Mouse (Mus musculus) cerebellum, postnatal 36 days (tissue): ENCODE results near the gene Slc26a11.
"Not testable (repeated sequence)": the region's sequence is repeated elsewhere in the genome, so short reads cannot be mapped to it uniquely, and the experiment has no call there.

Experiments used
- DNase-seq, 2 experiments: peaks; one replicate each; pipeline ENCODE4 v3.0.0; 2021 to 2022; ENCODE audit warnings: mixed read lengths in 2 of 2

The Slc26a11 gene

GRCm38 (mm10) chr11:119362769-119363533 is 7.6 kb downstream of the Slc26a11 start:
- no peak for DNase-seq

DNA sequence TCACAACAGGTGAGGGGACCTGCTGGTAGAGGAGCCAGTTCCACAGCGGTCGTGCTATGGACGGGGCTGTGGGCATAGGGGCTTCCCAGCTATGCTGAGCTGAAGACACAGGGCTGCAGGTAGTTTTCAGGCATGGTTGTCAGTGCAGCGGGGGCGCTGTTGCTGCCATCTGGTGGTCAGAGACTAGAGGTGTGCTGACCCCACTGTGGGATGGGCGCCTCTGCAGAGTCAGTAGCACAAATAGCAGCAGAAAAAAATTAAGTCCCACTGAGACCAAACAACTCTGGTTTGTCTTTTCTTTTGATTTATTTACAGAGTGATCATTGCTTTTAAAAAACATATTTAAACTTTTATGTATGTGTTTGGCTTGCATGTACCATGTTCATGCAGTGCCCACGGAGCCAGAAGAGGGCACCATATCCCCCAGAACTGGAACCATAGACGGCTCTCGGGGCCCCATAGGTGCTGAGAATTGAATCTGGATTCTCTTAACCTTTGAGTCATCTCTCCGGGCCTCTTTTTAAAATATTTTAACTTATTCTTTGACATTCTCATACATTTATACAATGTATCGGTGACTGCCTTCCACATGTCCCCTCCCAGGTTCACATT is 8.3 kb downstream of the Slc26a11 start:
- DNase-seq = peak; percentile 76 to 77

DNA sequence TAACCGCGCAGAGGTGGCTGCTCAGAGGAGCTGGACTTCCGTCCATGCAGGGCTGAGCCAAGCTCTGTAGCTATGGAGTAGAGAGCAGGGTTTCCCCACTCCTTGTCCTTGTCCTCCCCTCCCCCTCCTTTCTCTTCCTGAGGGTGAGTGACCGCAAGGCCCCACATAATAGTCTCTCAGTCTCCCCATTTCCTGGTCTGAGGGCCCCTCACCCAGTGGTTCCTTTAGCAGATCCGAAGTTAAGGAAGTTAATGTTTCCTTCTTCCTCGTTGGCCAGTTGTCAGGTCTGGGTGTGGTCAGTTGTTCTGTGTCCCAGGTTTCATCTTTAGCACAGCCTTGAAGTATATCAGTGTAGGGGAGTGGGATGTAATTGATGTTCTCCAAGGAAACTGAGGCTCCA is 20.1 kb downstream of the Slc26a11 start:
- no peak for DNase-seq

DNA sequence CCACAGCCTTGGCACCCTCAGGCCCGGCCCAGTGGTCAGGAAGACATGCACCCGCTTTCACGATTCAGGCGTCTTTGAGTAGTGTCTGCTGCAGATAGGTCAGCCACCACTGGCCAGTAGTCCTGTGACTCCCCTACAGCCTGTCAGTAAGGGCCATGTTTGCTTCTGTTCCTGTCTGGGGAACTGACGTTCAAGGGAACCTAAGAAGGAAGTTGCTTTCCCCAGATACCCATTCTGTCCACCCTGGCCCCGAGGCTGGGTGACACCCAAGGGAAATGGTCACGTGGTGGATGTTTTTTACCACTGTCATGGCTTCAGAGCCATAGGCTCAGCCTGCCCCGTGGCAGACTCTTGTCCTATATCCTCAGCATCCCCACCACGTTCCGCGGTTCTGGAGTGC is 22.0 kb downstream of the Slc26a11 start:
- no peak for DNase-seq

DNA sequence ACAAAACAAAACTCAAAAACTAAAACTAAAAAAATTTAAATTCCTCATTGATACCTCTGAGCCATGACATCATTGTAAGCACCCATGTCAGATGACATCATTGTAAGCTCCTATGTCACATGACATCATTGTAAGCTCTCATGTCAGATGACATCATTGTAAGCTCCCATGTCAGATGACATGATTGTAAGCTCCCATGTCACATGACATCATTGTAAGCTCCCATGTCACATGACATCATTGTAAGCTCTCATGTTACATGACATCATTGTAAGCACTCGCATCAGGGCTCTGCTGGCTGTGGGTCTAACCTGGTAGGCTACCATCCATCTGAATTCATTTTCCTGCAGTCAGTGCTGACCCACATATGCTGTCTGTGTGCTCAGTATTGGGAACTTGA is 23.2 kb downstream of the Slc26a11 start:
- DNase-seq = no peak

GRCm38 (mm10) chr11:119381631-119382337 is 26.4 kb downstream of the Slc26a11 start:
- no peak for DNase-seq

DNA sequence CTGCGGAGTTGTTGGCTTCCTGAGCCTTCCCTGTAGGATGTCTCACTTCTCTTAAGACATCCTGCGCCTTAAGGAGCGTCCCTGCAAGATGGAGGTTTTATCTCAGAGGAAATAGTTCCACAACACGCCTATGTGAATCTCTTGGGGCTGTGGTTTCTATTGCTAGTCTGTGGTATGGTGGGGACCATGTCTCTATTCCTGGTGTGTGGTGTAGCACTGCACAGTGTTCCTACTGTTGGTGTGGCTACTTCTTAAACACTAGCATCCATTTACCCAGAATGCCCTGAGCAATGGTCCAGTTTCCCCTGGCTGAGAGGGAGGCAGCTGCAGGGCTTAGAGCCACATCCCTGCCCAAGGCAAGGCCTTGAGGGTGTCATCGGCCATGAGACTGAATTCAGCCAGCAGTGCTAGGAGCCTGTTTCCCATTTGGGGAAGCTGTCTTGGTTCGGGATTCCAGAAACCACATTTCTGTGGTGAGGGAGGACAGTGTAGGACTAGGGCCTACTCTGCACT is 27.0 kb downstream of the Slc26a11 start:
- no peak for DNase-seq

GRCm38 (mm10) chr11:119384904-119385303 is 29.5 kb downstream of the Slc26a11 start:
- DNase-seq = no peak

DNA sequence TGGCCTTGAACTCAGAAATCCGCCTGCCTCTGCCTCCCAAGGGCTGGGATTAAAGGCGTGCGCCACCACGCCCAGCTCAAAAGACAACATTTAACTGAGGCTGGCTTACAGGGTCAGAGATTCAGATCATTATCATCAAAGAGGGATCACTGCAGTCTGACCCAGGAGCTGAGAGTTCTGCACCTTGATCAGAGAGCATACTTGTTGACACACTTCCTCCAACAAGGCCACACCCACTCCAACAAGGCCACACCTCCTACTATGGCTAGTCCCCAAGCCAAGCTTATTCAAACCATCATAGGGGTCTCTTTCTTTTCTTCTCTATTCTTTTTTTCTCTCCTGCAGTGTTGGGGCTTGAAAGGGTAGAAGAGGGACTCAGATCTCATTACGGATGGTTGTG is 30.9 kb downstream of the Slc26a11 start:
- no peak for DNase-seq

- not testable (repeated sequence) for DNase-seq
These were observed 31.9 kb downstream of the Slc26a11 start for GRCm38 (mm10) chr11:119387273-119387672.

GRCm38 (mm10) chr11:119389851-119390270 is 34.5 kb downstream of the Slc26a11 start:
- DNase-seq = peak; percentile 52 to 65

- DNase-seq = peak; percentile 18 to 38
These were observed 35.2 kb downstream of the Slc26a11 start for GRCm38 (mm10) chr11:119390271-119391231.

DNA sequence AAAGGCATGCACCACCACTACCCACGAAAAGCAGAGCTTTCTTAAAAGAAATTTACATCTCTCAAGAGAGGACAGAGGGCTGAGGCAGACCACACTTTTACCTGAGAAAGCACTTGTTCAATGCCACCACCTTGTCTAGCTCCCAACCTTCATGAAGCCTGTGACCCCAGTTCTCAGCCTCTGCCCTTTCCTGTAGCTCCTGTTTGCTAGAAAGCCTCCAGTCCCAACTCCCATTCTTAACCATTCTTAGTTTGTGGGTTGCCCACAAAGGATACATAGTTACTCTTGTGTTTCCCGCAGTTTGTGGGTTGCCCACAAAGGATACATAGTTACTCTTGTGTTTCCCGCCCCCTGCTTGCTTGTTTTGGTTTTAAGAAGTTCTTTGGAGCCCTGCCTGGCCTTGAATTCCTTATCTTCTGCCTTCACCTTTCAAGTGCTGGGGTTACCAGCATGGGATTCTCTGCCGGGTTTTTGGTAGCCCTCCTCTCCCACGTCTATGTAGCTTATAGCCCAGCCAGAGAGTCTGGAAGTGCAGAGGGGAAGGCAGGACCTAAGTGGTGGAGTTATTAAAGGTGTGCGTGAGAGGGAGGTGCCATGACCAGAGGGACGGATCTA is 36.1 kb downstream of the Slc26a11 start:
- no peak for DNase-seq

DNA sequence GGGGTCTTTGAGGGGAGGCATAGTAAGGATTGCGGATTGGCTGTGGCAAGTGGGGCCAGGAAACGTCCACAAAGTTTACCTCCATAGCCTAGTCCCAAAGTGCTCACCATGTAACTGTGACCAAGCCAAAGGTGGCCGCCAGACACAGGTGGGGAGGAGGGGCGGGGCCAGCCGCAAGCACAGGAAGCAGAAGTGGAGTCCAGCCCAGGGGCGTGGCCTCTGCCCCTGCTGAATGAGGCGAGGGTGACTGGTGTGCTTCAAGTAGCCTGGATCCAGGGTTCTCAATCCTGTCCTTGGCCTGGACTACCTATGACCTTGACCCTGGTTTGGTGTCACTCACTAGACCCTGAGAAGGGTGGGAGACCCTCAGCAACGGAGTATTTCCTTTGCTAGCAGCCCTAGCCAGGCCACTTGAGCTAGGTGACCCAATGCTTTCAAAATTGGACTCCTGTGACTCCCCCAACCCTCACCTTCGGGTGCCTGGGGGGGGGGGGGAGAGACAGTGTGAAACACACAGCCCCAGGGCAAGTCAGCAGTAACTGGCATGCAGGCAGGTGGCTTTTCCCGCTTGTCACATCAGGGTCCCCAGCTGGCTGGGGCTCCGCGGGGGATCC is 36.8 kb downstream of the Slc26a11 start:
- no peak for DNase-seq

DNA sequence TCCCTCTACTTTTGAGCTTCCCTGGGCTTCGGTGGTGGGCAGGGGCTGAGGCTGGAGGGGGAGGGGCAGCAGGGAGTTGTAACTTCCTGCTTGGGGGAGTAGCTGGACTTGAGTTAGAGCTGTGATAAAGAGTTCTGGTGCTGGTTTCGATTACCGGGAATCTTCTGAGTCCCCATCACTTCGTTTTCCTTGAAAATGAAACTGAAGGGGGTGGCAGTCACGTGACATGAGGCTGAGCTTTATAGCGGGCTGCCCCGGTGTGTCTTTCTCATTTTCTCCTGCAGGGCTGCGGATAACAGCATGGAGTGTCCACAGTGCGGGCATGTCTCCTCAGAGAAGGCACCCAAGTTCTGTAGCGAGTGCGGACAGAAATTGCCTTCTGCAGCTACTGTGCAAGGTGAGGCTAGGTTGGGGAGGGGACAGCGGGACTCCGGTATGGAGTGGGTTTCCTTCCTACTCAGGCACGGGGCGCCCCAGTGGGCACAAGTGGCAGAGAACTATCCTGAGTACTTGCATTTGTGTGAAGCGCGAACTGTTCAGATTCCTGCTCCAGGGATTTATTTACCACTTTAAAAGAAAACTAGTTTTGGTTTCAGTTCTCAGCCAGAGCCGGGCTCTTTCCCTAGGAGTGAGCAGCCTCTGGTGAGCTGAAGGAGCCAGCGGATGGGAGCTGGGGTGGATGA is 37.6 kb downstream of the Slc26a11 start, which contains the start of gene Rnf213:
Gene Rnf213 (plus strand): TSS at position 301 of the 683 bp plus-strand sequence.
- peak; percentile 11 to 21 for DNase-seq

DNA sequence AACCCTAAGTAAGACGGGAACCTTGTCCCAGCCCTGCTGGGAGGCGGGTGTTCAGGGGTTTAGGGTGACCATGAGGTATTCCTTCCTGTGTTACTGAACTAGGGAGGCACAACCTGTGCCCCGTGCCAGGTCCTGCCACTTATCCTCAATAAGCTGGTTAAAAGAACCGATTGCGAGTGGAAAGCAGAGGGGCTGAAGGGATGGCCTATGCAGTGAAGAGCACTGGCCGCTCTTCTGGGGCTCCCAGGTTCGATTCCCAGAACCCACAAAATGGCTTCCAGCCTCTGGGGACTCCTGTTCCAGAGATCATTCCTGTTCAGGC is 38.1 kb downstream of the Slc26a11 start:
- no peak for DNase-seq

DNA sequence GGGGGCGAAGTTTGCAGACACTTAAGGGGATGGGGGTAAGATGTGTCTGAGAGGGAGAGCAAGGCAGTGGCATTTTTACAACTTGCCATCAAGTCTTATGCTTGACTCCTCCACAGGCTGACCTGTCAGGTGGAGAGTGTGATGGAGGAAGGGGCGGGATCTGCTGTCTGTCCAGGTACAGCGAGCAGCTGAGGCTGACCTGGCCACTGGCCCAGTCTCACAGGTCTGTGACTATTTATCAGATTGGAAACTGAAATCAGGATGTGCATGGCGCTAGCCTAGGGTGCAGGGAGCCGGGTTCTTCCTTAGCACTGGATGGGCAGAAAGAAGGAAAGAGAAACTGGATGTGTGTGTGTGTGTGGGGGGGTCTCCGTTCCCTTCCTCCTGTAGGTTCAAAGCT is 38.9 kb downstream of the Slc26a11 start:
- no peak for DNase-seq

DNA sequence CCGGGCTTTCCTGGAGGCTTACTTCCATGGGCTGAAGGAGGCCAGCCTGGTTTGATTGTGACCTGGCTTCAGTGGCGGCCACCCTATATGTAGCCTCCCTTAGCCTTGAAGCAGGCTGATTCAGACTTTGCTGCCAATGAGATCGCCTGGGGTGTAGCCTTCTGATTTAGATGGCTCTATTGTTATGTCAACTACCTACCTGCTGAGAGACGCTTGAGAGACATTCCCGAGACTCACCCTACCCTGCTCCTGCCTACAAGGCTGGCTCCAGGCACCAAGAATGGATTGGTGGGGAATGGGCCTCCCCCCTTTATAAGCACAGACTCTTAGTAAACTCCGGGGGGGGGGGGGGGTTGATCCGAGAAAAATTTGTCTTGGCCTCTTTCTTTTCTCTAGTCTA is 40.0 kb downstream of the Slc26a11 start:
- DNase-seq = no peak

- no peak for DNase-seq
These were observed 40.6 kb downstream of the Slc26a11 start for GRCm38 (mm10) chr11:119395931-119396330.

GRCm38 (mm10) chr11:119396461-119396860 is 41.1 kb downstream of the Slc26a11 start:
- no peak for DNase-seq
